Mouse (Mus musculus) kidney, embryonic 14.5 days (tissue): ENCODE data around the gene Rad51b. TPM values are rescaled to one million over a fixed set of nuclear protein-coding genes. Genes with fewer than 3 reads are reported as not detected.

ENCODE experiments used
- ATAC-seq: fragments of 200-750 bp; cut with Nextera tagmentation; 2 replicates; pipeline ENCODE4 v1.8.0; 2017; ENCODE audit warnings: moderate number of reproducible peaks, mild to moderate bottlenecking, moderate TSS enrichment, moderate library complexity; ENCODE audit not compliant: low FRiP score, low TSS enrichment
- H3K27ac ChIP-seq: fragments of 300-500 bp; sonication (generic); 2 replicates; pipeline ENCODE4 v1.5.1; 2014; ENCODE audit warnings: low read depth, mild to moderate bottlenecking, low read length, moderate library complexity, mixed read lengths
- H3K27me3 ChIP-seq: fragments of 300-500 bp; sonication (generic); 2 replicates; pipeline ENCODE4 v1.6.1; 2014; ENCODE audit warnings: mild to moderate bottlenecking, low read length; ENCODE audit not compliant: control insufficient read depth, insufficient read depth
- H3K36me3 ChIP-seq: fragments of 300-500 bp; sonication (generic); 2 replicates; pipeline ENCODE4 v1.6.1; 2014; ENCODE audit warnings: low read length, mixed read lengths; ENCODE audit not compliant: control insufficient read depth, insufficient read depth
- H3K4me1 ChIP-seq: fragments of 300-500 bp; sonication (generic); 2 replicates; pipeline ENCODE4 v1.6.1; 2014; ENCODE audit warnings: low read length, mixed read lengths; ENCODE audit not compliant: control insufficient read depth, insufficient read depth
- H3K4me2 ChIP-seq: fragments of 300-500 bp; sonication (generic); replicated peaks from 2 replicates; pipeline ENCODE4 v1.6.1; 2014; ENCODE audit warnings: low read depth, mild to moderate bottlenecking, low read length
- H3K4me3 ChIP-seq: fragments of 300-500 bp; sonication (generic); 2 replicates; pipeline ENCODE4 v1.5.1; 2014; ENCODE audit warnings: mild to moderate bottlenecking, low read length
- H3K9ac ChIP-seq: fragments of 300-500 bp; sonication (generic); 2 replicates; pipeline ENCODE4 v1.6.1; 2014; ENCODE audit warnings: low read depth, mild to moderate bottlenecking, low read length, moderate library complexity
- H3K9me3 ChIP-seq: fragments of 300-500 bp; sonication (generic); 2 replicates; pipeline ENCODE4 v1.6.1; 2016; ENCODE audit warnings: low read length; ENCODE audit not compliant: control insufficient read depth
- WGBS: fragments of 180-500 bp; shearing (Covaris S2); extraction: QIAGEN DNeasy Blood & Tissue Kit; methylation state at CpG from one replicate; pipeline ENCODE4 v1.1.7; 2014; 5-methylcytosine and 5-hydroxymethylcytosine counted together
- polyA plus RNA-seq: library from polyadenylated mRNA; unstranded; fragments of >200 nt; fragmentation: Nextera tagmentation; extraction: Ambion mirVana; gene quantifications from 2 replicates; pipeline ENCODE4 v1.2.1, GENCODE M21; 2014

The Rad51b gene
- polyA plus RNA-seq, 1 experiment from 2014 or later: 7.2 TPM

GRCm38 (mm10) chr12:79789481-79789880, 492.4 kb downstream of the Rad51b start:
- ATAC-seq: no peak
- no peaks in the 10 kb centered on the region for H3K36me3 ChIP-seq
- no peak overlapping the region for H3K4me3 ChIP-seq
- no peak overlapping the region for H3K4me2 ChIP-seq
- H3K9ac ChIP-seq: no peak overlapping the region
- no peak overlapping the region for H3K27ac ChIP-seq
- H3K9me3 ChIP-seq: no peaks in the 10 kb centered on the region
- WGBS: 63% methylated on average over 6 of the region's 6 CpGs
- H3K4me1 ChIP-seq: peaks cover 5% of the 10 kb centered on the region; the same call in 1 of the 2 replicates
- no peaks in the 10 kb centered on the region for H3K27me3 ChIP-seq

GRCm38 (mm10) chr12:79793382-79793781, 496.3 kb downstream of the Rad51b start:
- Histone ChIP-seq H3K9ac (no peak overlapping the region), H3K27me3 (no peaks in the 10 kb centered on the region), H3K4me1 (no peaks in the 10 kb centered on the region), H3K27ac (no peak overlapping the region), H3K9me3 (no peaks in the 10 kb centered on the region), H3K4me2 (no peak overlapping the region), H3K36me3 (no peaks in the 10 kb centered on the region), H3K4me3 (no peak overlapping the region)
- ATAC-seq: no peak
- WGBS: 73% methylated on average over 8 of the region's 8 CpGs

GRCm38 (mm10) chr12:79794802-79795201, 497.7 kb downstream of the Rad51b start:
- no peak for ATAC-seq
- Histone ChIP-seq H3K36me3 (no peaks in the 10 kb centered on the region), H3K27ac (no peak overlapping the region), H3K4me2 (no peak overlapping the region), H3K4me3 (no peak overlapping the region), H3K9ac (no peak overlapping the region), H3K9me3 (no peaks in the 10 kb centered on the region), H3K27me3 (no peaks in the 10 kb centered on the region), H3K4me1 (no peaks in the 10 kb centered on the region)
- WGBS: 91% methylated on average over 4 of the region's 4 CpGs

GRCm38 (mm10) chr12:79796260-79796659, 499.2 kb downstream of the Rad51b start:
- no peaks in the 10 kb centered on the region for H3K9me3 ChIP-seq
- no peak for ATAC-seq
- peak overlapping the region; percentile 24; the same call in 1 of the 2 replicates for H3K27ac ChIP-seq
- no peaks in the 10 kb centered on the region for H3K36me3 ChIP-seq
- no peaks in the 10 kb centered on the region for H3K4me1 ChIP-seq
- WGBS: 64% methylated on average over 6 of the region's 6 CpGs
- no peaks in the 10 kb centered on the region for H3K27me3 ChIP-seq
- H3K9ac ChIP-seq: no peak overlapping the region
- H3K4me3 ChIP-seq: no peak overlapping the region
- H3K4me2 ChIP-seq: no peak overlapping the region

- Histone ChIP-seq H3K4me1 (no peaks in the 10 kb centered on the region), H3K9ac (no peak overlapping the region), H3K36me3 (no peaks in the 10 kb centered on the region), H3K27ac (peak overlapping the region; percentile 48; the same call in 1 of the 2 replicates), H3K4me2 (no peak overlapping the region), H3K9me3 (no peaks in the 10 kb centered on the region), H3K4me3 (no peak overlapping the region), H3K27me3 (no peaks in the 10 kb centered on the region)
- no peak for ATAC-seq
- WGBS: 77% methylated on average over 18 of the region's 18 CpGs
Measured at GRCm38 (mm10) chr12:79796823-79797821, 500.0 kb downstream of the Rad51b start.

- no peaks in the 10 kb centered on the region for H3K9me3 ChIP-seq
- no peaks in the 10 kb centered on the region for H3K36me3 ChIP-seq
- no peaks in the 10 kb centered on the region for H3K27me3 ChIP-seq
- no peak overlapping the region for H3K4me3 ChIP-seq
- no peak overlapping the region for H3K27ac ChIP-seq
- H3K4me2 ChIP-seq: no peak overlapping the region
- 91% methylated on average over 3 of the region's 3 CpGs for WGBS
- no peak for ATAC-seq
- no peak overlapping the region for H3K9ac ChIP-seq
- H3K4me1 ChIP-seq: no peaks in the 10 kb centered on the region
Measured at GRCm38 (mm10) chr12:79798488-79798887, 501.4 kb downstream of the Rad51b start.

GRCm38 (mm10) chr12:79799370-79799769, 502.3 kb downstream of the Rad51b start:
- whole genome bisulfite sequencing: 52% methylated on average over 5 of the region's 5 CpGs
- ATAC-seq: no peak
- no peaks in the 10 kb centered on the region for H3K4me1 ChIP-seq
- no peak overlapping the region for H3K4me3 ChIP-seq
- no peak overlapping the region for H3K4me2 ChIP-seq
- no peaks in the 10 kb centered on the region for H3K9me3 ChIP-seq
- no peaks in the 10 kb centered on the region for H3K36me3 ChIP-seq
- H3K27ac ChIP-seq: no peak overlapping the region
- no peak overlapping the region for H3K9ac ChIP-seq
- no peaks in the 10 kb centered on the region for H3K27me3 ChIP-seq

GRCm38 (mm10) chr12:79803670-79804069, 506.6 kb downstream of the Rad51b start:
- no peak overlapping the region for H3K9ac ChIP-seq
- no peaks in the 10 kb centered on the region for H3K27me3 ChIP-seq
- no peak overlapping the region for H3K27ac ChIP-seq
- H3K36me3 ChIP-seq: no peaks in the 10 kb centered on the region
- 81% methylated on average over 1 of the region's 1 CpGs for WGBS
- no peak for ATAC-seq
- H3K4me2 ChIP-seq: no peak overlapping the region
- H3K9me3 ChIP-seq: no peaks in the 10 kb centered on the region
- H3K4me1 ChIP-seq: peaks cover 13% of the 10 kb centered on the region
- H3K4me3 ChIP-seq: no peak overlapping the region
